Mouse (Mus musculus) embryo, embryonic 10 days (tissue): ENCODE results near the gene Mtch1.

ENCODE experiments used
- DNase-seq: peaks from one replicate; pipeline ENCODE4 v3.0.0-alpha.2; 2015; ENCODE audit warnings: low spot score

Gene Mtch1

DNA sequence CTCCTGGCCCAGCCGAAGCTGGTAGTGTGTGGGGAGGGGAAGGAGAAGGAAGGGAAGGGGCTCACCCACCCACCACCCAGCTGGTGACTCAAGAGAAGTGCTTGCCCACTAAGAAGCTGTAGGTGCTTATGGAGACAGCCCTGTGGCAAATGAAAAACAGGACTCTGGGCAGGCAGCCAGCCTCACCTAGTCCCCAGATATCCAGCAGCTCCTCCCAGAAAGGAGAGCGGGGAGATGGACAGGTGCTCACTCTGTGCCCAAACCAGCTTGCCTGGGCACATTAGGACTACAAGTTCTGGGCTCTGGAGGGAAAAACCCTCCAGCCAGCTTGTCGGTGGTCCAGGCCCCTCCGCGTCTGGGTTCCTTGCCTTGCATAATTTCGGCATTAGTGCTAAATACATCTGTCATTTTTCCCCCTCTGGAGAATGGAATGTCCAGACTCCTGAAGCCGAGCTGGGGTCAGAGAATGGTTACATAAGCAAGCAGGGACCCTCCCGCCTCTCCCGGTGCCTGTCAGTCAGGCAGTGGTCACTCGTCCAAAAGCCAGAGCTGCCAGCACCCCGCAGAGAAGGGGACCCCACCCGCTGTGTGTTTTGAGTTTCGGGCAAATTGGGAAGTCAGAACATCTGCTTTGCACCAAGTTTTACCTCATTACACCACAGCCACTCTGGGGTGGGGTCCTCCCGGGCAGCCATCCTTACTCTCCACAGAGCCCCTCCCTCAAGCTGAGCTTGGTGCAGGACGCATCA lies 42.5 kb downstream of the Mtch1 start:
- DNase-seq, result peak; percentile 54

DNA sequence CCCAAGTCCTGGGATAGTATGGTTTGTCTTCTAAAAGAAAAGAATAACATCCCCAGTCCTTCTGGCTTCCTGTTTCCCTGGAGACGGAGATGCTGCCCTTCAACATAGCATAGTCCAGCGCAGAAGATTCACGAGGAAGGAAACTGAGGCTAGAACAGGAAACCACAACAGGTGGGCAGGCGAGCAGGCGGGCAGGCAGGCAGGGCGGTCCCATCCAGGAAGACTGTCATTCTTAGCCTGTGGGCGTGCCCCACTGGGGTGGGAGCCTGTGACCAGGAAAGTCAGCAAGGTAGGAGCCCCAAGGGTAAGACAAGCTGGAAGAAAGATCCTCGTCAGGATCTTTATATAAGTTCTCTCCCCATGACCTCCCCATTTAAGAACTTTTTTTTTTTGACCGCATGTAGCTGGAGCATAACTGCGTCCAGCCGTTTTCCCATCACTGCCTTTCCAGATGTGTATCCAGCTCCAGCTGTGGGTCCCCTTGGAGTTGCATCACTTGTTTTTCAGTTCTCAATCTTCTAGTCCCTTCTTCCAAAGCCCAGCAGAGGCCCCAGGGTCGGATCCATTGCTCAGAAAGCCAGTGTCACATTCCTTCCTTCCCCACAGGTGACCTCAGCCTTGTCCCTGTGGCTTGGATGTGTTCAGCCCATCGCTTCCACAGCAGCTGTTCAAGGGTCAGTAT lies 43.2 kb downstream of the Mtch1 start:
- DNase-seq, result no peak

DNA sequence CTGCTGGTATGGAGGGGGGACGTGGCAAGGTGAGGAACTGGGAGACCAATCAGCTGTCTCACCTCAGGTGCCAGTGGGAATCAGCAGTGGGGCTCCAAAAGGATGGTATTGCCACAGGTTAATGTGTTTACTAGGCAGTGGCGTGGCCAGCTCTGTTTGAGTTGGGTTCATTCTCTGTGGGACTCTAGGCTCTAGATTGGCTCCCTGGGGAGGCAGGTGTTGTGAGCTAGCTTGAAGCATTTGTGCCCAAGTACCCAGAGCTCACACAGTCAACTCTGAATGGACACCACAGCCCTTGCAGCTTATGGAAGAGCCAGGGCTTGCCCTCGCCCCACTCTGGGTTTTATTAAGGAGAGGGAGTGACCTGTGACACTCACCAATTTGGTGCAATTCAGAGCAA lies 43.9 kb downstream of the Mtch1 start:
- no peak for DNase-seq

DNA sequence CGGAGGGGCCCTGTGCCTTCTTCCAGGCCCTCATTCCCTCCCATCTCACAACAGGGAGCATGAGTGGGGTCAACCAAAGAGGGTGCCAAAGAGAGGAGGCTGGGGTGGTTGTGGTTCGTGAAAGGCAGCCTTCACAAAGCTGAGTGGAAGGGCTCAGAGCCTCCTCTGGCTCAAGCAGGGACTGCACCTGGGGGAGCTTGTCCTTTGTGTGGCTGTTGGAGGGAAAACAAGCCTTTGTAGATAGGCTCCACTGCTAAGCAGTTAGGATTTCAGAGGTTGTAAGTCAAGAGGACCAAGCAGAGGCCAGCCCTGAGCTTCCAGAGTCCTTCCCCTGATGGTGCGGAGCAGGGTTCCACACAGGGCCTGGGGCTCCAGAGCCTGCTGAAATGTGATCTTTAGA lies 44.6 kb downstream of the Mtch1 start:
- peak; percentile 55 for DNase-seq

DNA sequence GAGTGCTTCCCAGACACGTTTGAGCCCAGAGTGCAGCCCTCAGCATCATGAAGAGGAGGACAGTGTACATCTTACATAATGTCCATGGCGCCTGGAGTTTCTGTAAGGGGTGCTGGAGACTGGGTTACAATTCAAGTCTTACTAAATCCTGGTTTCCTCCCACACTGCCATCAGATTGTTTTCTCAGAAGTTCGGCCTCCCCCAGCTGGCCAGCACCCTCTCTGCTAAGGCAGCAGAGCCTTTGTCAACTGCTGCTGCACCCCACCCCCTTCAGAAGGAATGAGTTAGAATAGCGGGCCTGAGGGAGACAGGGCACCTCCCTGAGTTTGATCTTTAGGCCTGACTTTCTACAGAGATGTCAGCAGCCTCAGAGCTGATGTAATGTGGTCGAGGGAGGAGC lies 45.6 kb downstream of the Mtch1 start:
- DNase-seq, result no peak

DNA sequence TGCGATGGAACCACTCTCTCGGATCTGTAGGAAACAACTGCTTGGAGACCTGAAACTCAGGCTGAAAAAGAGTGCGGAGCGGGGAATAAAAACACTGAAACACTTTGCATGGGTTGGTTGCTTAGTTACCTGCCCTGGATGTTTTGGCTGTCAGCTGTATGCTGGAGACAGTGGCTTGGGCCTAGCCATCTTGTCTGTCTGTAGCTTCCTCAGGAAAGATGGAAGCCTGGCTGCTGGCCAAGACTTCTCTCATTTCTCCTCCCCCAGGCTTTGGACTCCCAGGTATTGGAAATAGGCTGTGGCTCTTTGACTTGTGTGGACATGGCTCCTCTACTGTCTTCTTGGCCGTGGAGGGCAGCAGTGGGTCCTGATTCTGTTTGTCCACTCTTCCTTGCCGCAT lies 46.3 kb downstream of the Mtch1 start:
- no peak for DNase-seq

DNA sequence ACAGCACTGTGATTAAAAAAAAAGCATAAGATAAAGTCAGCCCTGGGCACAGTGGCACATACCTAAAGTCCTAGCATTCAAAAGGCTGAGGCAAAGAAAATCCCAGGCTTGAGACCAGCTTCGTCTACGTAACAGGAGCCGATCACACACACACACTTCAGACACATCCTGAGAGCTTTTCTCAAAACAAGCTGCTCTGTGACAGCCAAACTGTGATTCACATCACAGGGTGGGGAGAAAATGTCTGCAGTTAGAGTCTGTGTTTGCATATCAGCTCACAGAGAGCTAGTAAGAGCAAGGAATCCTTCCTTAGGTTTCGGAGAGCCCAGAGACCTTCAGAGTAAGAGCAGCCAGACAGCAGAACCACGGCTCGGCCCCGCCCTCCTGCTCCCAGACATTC lies 46.8 kb downstream of the Mtch1 start:
- no peak for DNase-seq

DNA sequence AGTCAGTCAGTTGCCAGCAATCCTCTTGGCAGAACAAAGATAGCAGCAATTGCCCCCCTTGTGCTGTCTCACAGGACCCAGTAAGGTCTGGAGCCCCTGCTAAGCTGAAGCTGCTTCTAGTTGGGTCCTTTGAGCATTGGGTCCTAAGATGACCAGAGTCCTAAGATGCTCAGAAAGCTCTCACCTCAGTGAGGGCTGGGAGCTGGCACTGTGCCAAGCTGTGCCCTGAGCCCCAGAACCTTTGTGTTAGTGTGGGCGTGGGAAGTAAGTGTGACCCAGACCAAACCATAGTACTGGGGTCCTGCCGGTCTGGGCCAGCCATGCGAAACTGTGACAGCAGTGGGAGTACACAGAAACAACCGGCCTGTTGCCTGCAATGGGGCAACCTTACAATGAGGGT lies 48.5 kb downstream of the Mtch1 start:
- DNase-seq, result no peak

DNA sequence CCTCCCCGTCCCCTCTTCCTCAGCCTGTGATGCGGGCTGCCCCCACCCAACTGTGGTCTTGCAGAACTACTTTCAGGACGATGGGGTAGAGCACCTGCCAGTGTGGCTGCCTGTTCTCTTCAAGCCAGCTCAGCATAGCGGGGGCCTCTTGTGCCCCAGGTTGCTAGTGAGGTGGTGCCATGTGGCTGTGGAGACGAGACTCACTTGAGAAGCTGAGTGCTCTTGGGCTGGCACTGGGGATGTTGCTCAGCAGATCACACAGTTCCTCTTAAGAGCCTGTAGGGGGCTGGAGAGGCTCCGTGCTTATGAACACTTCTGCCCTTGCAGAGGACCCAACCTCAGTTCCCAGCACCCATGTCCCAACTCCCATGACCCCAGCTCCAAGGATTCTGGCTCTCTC lies 49.9 kb downstream of the Mtch1 start:
- DNase-seq, result no peak

DNA sequence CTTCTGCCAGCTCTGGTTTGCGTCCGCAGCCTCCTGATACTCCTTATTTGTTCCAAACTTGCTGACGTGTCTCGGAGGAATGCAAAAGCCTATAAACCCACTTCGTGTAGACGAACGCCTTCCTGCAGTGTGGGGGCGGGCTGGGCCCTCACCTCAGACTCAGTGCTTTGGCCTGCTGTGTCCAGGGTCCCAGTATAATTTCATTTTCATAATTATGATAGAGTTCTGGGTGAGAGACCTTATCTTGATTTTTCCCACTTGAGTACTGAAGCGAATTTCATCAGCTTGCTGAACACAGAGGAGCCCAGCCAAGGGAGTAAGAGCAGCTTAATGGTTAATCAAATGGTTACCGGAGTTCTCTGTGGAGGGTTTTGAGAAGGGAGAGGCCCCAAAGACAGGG lies 50.4 kb downstream of the Mtch1 start:
- no peak for DNase-seq

DNA sequence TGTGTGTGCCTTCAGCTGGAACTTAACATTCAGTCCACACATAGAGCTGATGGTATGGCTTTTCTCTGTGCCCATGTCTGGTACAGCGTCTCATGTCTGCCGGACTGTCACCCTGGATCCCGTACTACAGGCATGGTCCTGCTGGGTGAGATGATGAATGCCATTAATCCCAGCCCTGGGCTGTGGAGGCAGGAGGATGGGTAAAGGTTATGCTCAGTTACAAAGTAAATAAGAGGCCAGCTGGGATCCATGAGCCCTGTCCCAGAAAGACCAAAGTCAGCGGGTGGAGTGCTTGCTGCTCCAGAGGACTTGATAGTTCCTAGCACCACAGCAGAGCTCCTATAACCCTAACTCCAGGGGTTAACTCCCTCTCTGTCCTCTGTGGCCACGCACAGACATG lies 51.9 kb downstream of the Mtch1 start:
- no peak for DNase-seq

DNA sequence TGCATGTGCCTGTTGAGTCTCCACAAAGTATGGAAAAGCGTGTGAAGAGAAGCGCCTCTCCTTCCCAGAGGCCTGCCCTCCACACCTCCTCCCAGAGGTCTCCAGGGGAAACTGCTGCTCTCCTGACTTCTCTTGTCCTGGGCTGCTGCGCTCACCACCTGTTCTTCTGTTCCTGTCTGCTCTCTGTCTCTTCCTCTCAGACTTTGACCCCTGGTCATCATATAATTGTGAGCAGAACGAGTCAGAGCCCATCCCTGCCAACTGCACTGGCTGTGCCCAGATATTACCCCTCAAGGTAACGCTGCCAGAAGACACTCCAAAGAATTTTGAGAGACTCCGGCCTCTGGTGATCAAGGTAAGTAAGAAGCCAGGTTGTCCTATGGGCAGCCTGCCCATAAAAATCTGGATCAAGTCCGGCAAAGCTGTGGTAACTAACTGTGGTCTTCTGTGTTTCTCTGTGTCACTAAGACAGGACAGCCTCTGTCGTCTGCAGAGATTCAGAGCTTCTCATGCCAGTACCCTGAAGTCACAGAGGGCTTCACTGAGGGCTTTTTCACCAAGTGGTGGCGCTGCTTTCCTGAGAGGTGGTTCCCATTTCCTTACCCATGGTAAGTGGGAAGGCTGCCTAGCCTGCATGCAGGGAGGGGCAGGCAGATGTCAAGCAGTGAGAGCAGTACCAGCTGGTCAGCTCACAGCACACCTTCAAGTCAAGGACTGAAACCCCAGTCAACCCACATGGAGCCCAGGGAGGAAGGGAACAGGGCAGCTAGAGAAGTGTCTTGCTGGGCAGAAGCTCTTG lies 53.7 kb downstream of the Mtch1 start:
- DNase-seq, result no peak

DNA sequence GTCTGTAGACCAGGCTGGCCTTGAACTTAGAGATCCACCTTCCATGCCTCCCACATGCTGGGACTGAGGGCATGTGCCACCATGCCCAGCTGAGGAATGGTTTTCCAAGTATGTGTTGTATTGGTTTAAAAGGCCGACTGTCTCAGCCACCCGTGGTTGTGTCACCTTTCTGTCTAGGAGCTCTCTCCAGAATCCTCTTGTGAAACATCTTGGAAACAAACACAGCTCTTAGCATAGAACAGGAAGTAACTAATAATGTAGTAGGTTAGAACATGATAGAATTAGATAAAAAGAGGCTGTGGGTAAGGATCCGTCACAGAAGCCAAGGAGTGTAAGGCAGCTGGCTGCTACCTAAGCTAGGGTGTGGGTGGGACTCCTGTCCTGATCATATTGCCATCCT lies 54.7 kb downstream of the Mtch1 start:
- no peak for DNase-seq

DNA sequence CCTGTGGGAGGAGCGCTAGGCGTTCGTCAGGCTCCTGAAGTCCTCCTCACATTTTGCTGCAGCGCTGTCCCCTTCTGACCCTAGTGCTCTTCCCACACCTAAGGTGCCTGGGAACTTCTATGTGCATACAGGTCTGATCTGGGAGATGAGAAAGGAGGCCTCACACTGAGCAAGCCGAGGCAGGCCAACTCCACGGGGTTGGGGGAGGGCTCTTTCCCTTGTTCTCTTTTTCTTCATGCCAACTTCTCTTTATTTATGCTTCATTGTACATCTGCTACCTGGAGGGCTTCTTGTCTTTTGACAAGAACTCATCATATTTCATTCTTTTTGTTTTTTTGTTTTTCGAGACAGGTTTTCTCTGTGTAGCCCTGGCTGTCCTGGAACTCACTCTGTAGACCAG lies 55.9 kb downstream of the Mtch1 start:
- DNase-seq, result no peak

DNA sequence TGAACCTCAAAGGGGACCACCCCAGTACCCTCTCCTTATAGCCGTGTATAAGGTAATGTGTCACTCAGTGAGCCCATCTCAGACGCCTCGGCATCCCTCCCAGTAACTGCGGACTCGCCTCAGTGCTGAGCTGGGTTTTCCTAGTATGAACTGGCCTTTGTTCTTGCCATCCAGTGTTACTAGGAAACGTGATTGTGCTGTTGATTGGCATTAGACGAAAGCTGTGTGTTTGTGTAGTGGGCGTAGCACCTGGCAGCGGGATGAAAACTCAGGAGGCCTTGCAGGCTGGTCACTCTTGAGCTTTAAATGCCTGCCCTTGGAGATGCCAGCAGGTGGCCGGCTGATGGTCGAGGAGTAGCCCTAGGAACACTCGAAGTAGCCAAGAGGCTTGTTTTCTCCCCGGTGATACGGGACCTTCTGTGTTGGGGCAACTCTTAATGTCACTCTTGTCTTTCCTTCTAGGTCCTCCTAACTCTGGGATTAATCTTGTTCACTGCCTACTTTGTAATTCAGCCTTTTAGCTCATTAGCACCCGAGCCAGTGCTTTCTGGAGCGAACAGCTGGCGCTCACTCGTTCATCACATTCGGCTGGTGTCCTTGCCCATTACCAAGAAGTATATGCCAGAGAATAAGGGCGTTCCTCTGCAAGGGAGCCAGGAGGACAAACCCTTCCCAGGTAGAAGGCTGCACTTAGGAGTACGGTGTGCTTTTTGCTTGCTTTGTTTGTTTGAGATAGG lies 65.3 kb downstream of the Mtch1 start:
- no peak for DNase-seq
